Mouse (Mus musculus) thymus, postnatal 36 days (tissue): ENCODE data around the gene Zfc3h1.

Experiments
- DNase-seq, 2 experiments: peaks; one replicate each; pipeline ENCODE4 v3.0.0; 2022; ENCODE audit warnings: mixed read lengths in 2 of 2

Zfc3h1 gene

GRCm38 (mm10) chr10:115478441-115479141 lies 93.8 kb downstream of the Zfc3h1 start:
- no peak for DNase-seq
